In the genomic region with DNA sequence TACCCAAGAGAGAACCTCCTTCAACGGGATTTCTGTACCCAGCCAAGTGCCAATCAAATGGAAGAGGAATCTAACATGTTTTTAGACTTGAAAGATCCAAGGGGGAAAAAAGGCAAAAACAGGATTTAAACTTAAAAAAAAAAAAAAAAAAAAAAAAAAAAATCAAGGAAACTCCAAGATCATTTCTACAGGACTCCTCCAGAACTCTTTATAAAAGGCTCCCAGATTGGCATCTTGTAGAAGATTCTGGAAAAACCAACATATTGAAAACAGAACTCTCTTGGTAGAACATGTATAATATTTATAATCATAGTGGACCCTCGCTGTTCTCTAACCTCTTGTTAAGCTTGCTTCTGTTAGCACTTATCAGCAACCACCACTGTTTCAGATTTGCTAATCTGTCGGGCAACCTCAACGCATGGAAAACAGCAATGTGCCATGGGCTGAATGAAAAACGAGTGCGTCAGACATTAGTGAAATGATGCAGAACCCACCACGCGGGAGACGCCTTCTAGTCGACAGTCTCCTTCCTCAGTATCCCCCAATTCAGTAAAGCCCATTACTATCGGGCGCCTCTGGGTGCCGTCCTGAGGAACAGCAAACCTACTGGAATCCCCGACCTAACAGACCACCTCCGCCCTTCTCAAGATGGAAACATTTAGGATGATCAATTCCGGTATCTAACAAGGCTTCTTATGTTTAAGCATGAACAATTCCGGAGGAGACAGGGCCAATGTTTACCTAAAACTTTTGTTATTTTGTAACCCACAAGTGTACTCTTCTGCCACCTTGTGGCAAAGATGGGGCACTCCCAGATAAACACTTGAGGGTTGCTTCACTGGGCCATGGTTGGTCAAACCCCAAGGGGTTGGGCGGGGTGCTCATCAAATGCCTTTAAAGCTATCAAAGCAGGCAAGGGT, we compare ENCODE assay signal across 8 mouse cellular contexts. TPM values are rescaled to one million over a fixed set of nuclear protein-coding genes. Genes with fewer than 3 reads are reported as not detected.
DNase-seq lines count a peak whose midpoint lies in the region; ATAC-seq lines count a peak whose summit lies in the region.

No protein-coding gene starts in this region.

- no peak overlapping the region for H3K27ac ChIP-seq in hindbrain, embryonic 13.5 days

- H3K9ac ChIP-seq in hindbrain, embryonic 13.5 days: no peak overlapping the region

- peaks cover 5% of the 10 kb centered on the region; the same call in 1 of the 2 replicates for H3K27me3 ChIP-seq in hindbrain, embryonic 13.5 days

- H3K36me3 ChIP-seq in hindbrain, embryonic 13.5 days: no peaks in the 10 kb centered on the region

- peaks cover 10% of the 10 kb centered on the region; the same call in 1 of the 2 replicates for H3K4me1 ChIP-seq in hindbrain, embryonic 13.5 days (replicated peaks)

- H3K4me2 ChIP-seq in hindbrain, embryonic 13.5 days: peak overlapping the region; percentile 45

- peaks cover 9% of the 10 kb centered on the region; the same call in 1 of the 2 replicates for H3K9me3 ChIP-seq in hindbrain, embryonic 13.5 days

- peak; percentile 87 for DNase-seq in T-cell, adult 2 months (ENCODE audit: low spot score)
- peak; percentile 49 to 69 for DNase-seq in cerebellum, postnatal 25 days
- DNase-seq in frontal cortex, postnatal 25 days (ENCODE audit: low spot score in 2 of 2): peak; percentile 9 to 30
- DNase-seq in layer of hippocampus, postnatal 25 days (ENCODE audit: extremely low spot score in 1 of 2, low spot score in 1 of 2): peak; percentile 26 to 37
- DNase-seq in lung, postnatal 10 days: peak; percentile 89
- peak; percentile 80 for DNase-seq in retina, embryonic 14.5 days (ENCODE audit: low spot score)
- peak; percentile 49 to 65 for DNase-seq in thymus, postnatal 36 days

- no peak overlapping the region for H3K4me3 ChIP-seq in hindbrain, embryonic 13.5 days

- WGBS in hindbrain, embryonic 13.5 days: 25% methylated on average over 18 of the region's 18 CpGs

- ATAC-seq in hindbrain, embryonic 13.5 days (ENCODE audit: low FRiP score): no peak

RNA-seq across cellular contexts. Expression of gene Slc15a1, which starts 54.3 kb away (rescaled TPM):
- not detected in 2 replicates for polyA plus RNA-seq in hindbrain, embryonic 13.5 days (2015; fragmentation: Nextera tagmentation; extraction: Ambion mirVana)
- under 1 TPM in 1 of 2 experiments, not detected in 1; 0.07 TPM for total RNA-seq in layer of hippocampus, postnatal 25 days (2021)

Comparison
In these comparisons a context has a peak if more than half of its experiments do, and no peak if none do; other contexts are left out.
1. DNase-seq: peak in every context shown above with its lines; median percentile 89 in lung, postnatal 10 days; 87 in T-cell, adult 2 months; 80 in retina, embryonic 14.5 days; 59 in cerebellum, postnatal 25 days; 57 in thymus, postnatal 36 days; 32 in layer of hippocampus, postnatal 25 days; 20 in frontal cortex, postnatal 25 days.